Mouse (Mus musculus): ENCODE measurements around the gene Nynrin. TPM values are rescaled to one million over a fixed set of nuclear protein-coding genes. Genes with fewer than 3 reads are reported as not detected.

The Nynrin gene
- total and polyA plus RNA-seq, 2 experiments from 2014 or later = 7.2 to 42.0 TPM

DNA sequence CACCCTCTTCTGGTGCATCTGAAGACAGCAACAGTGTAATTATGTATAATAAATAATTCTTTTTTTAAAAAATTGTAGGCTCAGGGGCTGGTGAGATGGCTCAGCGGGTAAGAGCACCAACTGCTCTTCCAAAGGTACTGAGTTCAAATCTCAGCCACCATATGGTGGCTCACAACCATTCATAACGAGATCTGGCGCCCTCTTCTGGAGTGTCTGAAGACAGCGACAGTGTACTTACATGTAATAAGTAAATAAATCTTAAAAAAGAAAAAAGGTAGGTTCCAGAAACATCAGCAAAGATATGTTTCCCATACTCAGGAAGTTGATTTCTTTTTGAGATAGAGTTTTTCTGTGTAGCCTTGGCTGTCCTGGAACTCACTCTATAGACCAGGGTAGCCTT, 11.0 kb upstream of the Nynrin start:
- H3K4me2 ChIP-seq (ENCODE audit: low read depth, low read length, poor library complexity, severe bottlenecking) = no peak overlapping the region
- H3K9me3 ChIP-seq (ENCODE audit: low read length) = no peaks in the 10 kb centered on the region
- no peak for DNase-seq (ENCODE audit: low spot score)
- no peak for ATAC-seq (ENCODE audit: low FRiP score)
- 78% methylated on average over 4 of the region's 4 CpGs for WGBS
- no peak overlapping the region for H3K9ac ChIP-seq (replicated peaks; ENCODE audit: low read length, poor library complexity, severe bottlenecking)
- no peaks in the 10 kb centered on the region for H3K27me3 ChIP-seq (ENCODE audit: insufficient read depth, low read length)
- no peaks in the 10 kb centered on the region for H3K4me1 ChIP-seq (ENCODE audit: insufficient read depth, low read length)
- H3K36me3 ChIP-seq (ENCODE audit: insufficient read depth, low read length) = no peaks in the 10 kb centered on the region
- peak; percentile 27; the same call in 1 of the 2 replicates for TF ChIP-seq CTCF (IDR thresholded peaks at IDR 0.05)
- H3K27ac ChIP-seq (ENCODE audit: low read depth, low read length) = no peak overlapping the region
- no peak overlapping the region for H3K4me3 ChIP-seq (ENCODE audit: low read depth, low read length)

DNA sequence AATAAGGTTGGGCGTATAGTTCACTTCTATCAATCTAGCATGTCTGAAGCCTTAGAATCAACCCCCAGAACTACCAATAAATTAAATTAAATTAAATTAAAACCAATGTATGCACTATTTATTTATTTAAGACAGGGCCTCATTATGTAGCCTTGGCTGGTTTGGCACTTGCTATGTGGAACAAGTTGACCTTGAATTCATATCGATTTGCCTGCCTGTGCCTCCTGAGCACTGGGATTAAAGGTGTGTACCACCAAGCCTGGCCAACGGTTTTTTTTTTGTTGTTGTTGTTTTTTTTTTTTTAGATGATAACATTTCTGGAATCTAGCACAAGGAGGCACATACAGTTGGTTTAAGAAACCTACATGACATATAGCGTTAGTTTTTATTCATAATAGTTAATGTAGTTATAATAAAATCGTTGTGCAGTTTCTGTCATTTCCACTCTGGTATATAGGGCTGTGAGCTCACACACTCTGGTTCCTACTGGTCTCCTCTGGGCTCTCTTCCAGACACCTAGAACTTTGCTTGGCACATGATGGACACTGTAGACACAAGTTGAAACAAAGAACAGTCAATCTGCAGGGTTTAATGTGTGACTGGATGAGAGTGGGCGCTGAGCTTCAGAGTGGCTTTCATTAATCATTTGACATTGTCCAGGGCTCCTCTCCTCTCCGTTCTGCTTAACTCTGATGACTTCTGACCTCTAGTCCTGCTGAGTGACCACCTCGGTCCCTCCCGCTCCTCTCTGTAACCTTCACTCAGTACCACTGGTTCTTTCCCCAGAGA, 8.1 kb upstream of the Nynrin start:
- 79% methylated on average over 9 of the region's 9 CpGs for WGBS

GRCm38 (mm10) chr14:55850885-55851284, 2.9 kb upstream of the Nynrin start:
- Histone ChIP-seq H3K36me3 (ENCODE audit: insufficient read depth, low read length) (no peaks in the 10 kb centered on the region), H3K27me3 (ENCODE audit: insufficient read depth, low read length) (no peaks in the 10 kb centered on the region), H3K9ac (replicated peaks; ENCODE audit: low read length, poor library complexity, severe bottlenecking) (no peak overlapping the region), H3K4me3 (ENCODE audit: low read depth, low read length) (no peak overlapping the region), H3K27ac (ENCODE audit: low read depth, low read length) (no peak overlapping the region), H3K4me1 (ENCODE audit: insufficient read depth, low read length) (peaks cover 10% of the 10 kb centered on the region; the same call in 1 of the 2 replicates), H3K9me3 (ENCODE audit: low read length) (no peaks in the 10 kb centered on the region), H3K4me2 (ENCODE audit: low read depth, low read length, poor library complexity, severe bottlenecking) (no peak overlapping the region)
- no peak for ATAC-seq (ENCODE audit: low FRiP score)
- DNase-seq (ENCODE audit: low spot score) = no peak
- WGBS = 65% methylated on average over 6 of the region's 6 CpGs
- no peak for TF ChIP-seq CTCF (IDR thresholded peaks at IDR 0.05)

More for the DNA sequence above, 8.1 kb upstream of the Nynrin start:
- TF ChIP-seq CTCF (IDR thresholded peaks at IDR 0.05) = no peak
- no peak for DNase-seq (ENCODE audit: low spot score)
- no peaks in the 10 kb centered on the region for H3K36me3 ChIP-seq (ENCODE audit: insufficient read depth, low read length)
- no peak overlapping the region for H3K9ac ChIP-seq (replicated peaks; ENCODE audit: low read length, poor library complexity, severe bottlenecking)
- no peak overlapping the region for H3K27ac ChIP-seq (ENCODE audit: low read depth, low read length)
- H3K4me1 ChIP-seq (ENCODE audit: insufficient read depth, low read length) = no peaks in the 10 kb centered on the region
- H3K4me3 ChIP-seq (ENCODE audit: low read depth, low read length) = no peak overlapping the region
- no peaks in the 10 kb centered on the region for H3K27me3 ChIP-seq (ENCODE audit: insufficient read depth, low read length)
- H3K4me2 ChIP-seq (ENCODE audit: low read depth, low read length, poor library complexity, severe bottlenecking) = no peak overlapping the region
- no peaks in the 10 kb centered on the region for H3K9me3 ChIP-seq (ENCODE audit: low read length)
- no peak for ATAC-seq (ENCODE audit: low FRiP score)

DNA sequence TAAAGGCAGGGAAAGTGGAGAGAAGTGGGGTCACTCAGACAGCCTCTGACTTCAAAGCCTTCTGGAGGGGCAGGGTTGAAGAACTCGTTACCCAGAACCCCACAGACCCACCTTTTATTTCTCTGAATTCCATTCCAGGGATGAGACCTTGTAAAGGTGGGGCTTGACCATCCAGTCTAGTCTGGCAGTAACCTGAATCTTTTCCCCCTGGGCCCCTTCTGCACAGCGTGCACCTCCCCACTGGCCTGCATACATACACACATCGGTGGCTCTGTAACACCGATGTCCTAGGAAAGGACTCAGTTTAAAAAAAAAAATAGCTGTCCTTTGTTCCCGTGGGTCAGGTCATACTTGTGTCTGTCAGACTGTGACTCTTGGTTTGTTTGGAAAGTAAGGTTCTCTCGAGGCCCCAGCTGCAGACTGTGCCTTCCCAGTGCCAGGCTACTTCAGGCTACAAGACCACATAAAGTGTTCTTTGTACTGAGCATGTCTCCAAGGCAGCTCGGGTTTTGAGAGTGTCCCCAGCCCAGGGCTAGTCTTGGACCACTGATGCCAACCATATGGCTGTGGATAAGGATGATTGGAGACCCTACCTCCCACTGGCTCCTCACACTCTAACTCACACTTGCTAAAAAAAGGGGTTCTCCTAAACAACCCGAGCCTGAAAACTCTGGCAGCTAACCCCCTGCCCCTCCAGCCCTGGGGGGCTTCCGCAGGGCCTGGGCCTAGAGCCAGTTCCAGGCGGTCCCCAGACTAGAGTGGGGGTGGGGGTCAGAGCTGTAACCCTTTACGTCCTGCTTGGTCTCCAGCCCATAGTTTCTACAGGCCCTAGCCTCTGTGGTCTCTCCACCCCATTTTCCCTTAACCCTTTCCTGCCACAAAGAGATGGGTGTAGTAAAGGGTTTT, 911 bp upstream of the Nynrin start:
- peak overlapping the region; percentile 62 for H3K4me3 ChIP-seq (ENCODE audit: low read depth, low read length)
- no peaks in the 10 kb centered on the region for H3K36me3 ChIP-seq (ENCODE audit: insufficient read depth, low read length)
- peak overlapping the region; percentile 83 for H3K27ac ChIP-seq (ENCODE audit: low read depth, low read length)
- H3K4me1 ChIP-seq (ENCODE audit: insufficient read depth, low read length) = peaks cover 25% of the 10 kb centered on the region
- peak overlapping the region; percentile 86; the same call in 1 of the 2 replicates for H3K9ac ChIP-seq (replicated peaks; ENCODE audit: low read length, poor library complexity, severe bottlenecking)
- no peak for TF ChIP-seq CTCF (IDR thresholded peaks at IDR 0.05)
- H3K9me3 ChIP-seq (ENCODE audit: low read length) = no peaks in the 10 kb centered on the region
- no peaks in the 10 kb centered on the region for H3K27me3 ChIP-seq (ENCODE audit: insufficient read depth, low read length)
- H3K4me2 ChIP-seq (ENCODE audit: low read depth, low read length, poor library complexity, severe bottlenecking) = peak overlapping the region; percentile 87
- ATAC-seq (ENCODE audit: low FRiP score) (peak; percentile 85), DNase-seq (ENCODE audit: low spot score) (peak; percentile 84)
- 8% methylated on average over 11 of the region's 11 CpGs for WGBS

- TF ChIP-seq CTCF (IDR thresholded peaks at IDR 0.05) = no peak
- Histone ChIP-seq H3K4me2 (ENCODE audit: low read depth, low read length, poor library complexity, severe bottlenecking) (peak overlapping the region; percentile 87), H3K9ac (replicated peaks; ENCODE audit: low read length, poor library complexity, severe bottlenecking) (peak overlapping the region; percentile 86), H3K4me1 (ENCODE audit: insufficient read depth, low read length) (peaks cover 29% of the 10 kb centered on the region), H3K9me3 (ENCODE audit: low read length) (no peaks in the 10 kb centered on the region), H3K27ac (ENCODE audit: low read depth, low read length) (peak overlapping the region; percentile 83), H3K4me3 (ENCODE audit: low read depth, low read length) (peak overlapping the region; percentile 62), H3K36me3 (ENCODE audit: insufficient read depth, low read length) (no peaks in the 10 kb centered on the region), H3K27me3 (ENCODE audit: insufficient read depth, low read length) (no peaks in the 10 kb centered on the region)
- ATAC-seq (ENCODE audit: low FRiP score) (peak; percentile 22; the same call in 1 of the 2 replicates), DNase-seq (ENCODE audit: low spot score) (peak; percentile 36)
- under 1% methylated on average over 9 of the region's 9 CpGs for WGBS
Measured at GRCm38 (mm10) chr14:55854406-55855100, 743 bp downstream of the Nynrin start.

Data from midbrain, postnatal 0 days (tissue).